Mouse (Mus musculus) forelimb bud, embryonic 11.5 days (tissue): Measurements from ENCODE around the gene Lemd2.

ENCODE experiments used
- DNase-seq: peaks from one replicate; pipeline ENCODE4 v3.0.0-alpha.2; 2012; ENCODE audit warnings: low read depth, low spot score

Lemd2 gene

DNA sequence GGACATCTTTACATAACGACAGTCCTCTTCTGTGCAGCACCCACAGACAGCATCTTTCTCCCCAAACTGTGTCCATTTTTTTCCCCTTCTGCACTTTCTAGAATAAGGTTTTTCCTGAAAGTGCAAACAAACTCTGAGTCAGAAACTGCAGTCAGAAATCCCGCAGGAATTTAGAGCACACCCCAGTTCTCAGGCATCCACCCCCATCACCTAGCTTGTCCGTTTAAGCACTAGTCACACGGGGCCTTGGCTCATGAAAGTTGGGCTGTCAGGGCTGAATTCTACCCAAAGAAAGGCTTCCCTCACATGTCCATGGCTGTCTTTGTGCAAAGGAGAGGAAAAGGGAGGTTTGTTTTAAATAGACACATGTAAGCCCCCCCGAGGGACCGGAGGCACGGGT is 23.0 kb upstream of the Lemd2 start:
- DNase-seq = no peak

DNA sequence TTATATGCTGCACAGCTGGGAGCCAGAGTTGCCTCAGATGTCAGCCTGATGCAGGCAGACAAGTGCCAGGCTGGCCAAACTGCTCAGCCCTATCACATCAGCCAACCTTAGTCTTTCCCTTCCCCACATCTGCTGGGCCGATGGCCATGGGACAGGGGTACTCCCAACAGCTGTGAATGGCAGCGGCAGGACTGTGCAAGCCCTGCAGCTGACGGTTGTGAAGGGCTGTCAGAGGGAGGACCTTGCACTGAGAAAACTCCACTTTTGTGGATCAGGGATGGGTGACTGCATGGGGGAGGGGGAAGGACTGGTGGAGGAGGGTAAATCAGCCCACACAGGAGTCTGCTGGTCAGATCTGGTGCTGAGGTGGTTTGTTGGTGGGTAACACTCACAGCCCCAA is 22.4 kb upstream of the Lemd2 start:
- DNase-seq = no peak

DNA sequence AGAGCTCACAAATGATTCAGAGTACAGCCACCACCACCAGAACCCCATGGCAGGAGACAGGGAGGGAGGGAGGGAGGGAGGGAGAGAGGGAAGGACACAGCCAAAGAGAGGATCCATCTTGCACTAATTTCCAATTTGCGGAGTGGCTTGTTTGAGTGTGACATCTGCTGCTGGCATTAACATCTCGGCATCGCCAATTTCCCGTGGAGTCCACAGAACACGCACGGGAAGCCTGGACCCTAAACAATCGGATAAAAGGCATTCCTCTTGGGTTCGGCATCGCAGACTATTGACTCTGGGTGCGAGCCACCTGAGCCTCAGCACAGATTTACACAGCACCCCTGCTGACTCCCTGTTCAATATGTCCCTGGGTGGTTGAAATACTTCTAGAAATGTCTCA is 21.5 kb upstream of the Lemd2 start:
- no peak for DNase-seq

GRCm38 (mm10) chr17:27223821-27224220 is 19.6 kb upstream of the Lemd2 start:
- DNase-seq = no peak

GRCm38 (mm10) chr17:27221562-27221961 is 17.3 kb upstream of the Lemd2 start:
- no peak for DNase-seq

GRCm38 (mm10) chr17:27218916-27219315 is 14.6 kb upstream of the Lemd2 start:
- no peak for DNase-seq

- no peak for DNase-seq
These were observed 14.1 kb upstream of the Lemd2 start for GRCm38 (mm10) chr17:27218364-27218763.

- no peak for DNase-seq
These were observed 8.7 kb upstream of the Lemd2 start for GRCm38 (mm10) chr17:27212768-27213525.

DNA sequence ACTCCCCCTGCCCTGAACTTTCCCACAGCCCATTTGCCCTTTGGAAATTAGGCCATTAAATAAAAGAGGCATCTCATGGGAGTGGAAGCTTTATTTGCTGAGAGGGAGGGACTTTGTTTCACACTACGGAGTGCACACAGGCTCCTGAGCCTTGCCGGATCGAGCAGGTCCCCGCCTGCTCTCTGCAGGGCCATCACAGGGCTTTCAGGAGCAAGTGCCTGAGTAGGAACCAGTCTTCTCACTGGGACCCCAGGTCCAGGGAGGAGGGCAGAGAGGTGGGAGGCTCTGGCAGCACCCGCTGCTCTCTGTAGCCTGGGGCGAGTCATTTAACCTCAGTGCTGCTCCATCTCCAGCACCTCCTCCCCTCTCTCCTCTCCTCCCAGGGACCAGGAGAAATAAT is 7.7 kb upstream of the Lemd2 start:
- no peak for DNase-seq

DNA sequence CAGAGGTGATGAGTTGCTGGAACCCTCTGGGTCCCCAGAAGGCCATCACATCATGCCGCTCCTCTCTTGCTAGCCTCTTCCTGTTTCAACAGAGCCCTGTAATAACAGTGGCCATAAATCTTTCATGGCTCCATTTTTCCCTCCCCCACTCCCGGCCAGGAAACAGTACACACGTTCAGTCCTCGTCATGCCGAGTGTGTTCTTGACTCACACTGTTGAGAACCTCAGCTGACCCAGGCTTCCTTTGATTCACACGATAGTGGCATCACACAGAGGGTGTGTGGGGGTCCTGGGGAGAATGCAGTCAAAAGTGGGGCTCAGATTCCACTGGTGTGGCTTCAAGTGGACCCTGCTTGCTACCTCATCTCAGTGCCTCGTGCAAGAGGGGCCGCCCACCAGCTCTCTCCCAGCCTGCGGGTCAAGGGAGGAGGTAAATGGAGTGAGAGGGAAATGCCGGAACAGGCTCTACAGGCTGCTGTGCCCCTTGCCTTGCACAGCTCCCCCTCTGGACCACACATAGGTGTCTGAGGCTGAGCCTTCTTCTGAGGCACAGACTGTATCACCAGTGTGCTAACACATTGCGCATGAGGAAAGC is 2.9 kb upstream of the Lemd2 start:
- peak; percentile 74 for DNase-seq

- DNase-seq = no peak
These were observed 753 bp downstream of the Lemd2 start for GRCm38 (mm10) chr17:27203358-27204074.

DNA sequence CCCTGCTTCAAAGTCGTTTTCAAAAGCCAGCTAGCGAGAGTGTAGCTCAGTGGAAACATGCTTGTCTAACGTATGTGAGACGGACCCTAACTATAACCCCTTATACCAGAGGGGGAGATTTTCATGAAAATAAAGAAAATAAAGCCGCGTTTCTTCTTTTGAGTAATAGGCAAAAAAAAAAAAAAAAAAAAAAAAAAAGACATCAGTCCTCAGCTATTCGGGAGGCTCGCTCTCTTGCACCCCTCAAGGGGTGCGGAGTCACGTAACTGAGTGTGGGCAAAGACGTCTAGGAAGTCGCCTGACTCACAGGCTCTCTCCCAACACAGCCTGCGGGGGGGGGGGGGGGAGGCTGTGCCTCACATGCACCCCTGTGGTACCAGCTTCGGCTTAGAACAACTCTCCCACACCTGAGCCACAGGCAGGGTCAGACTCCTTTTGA is 1.3 kb downstream of the Lemd2 start:
- DNase-seq = no peak

- DNase-seq = no peak
These were observed 2.3 kb downstream of the Lemd2 start for GRCm38 (mm10) chr17:27201981-27202380.

DNA sequence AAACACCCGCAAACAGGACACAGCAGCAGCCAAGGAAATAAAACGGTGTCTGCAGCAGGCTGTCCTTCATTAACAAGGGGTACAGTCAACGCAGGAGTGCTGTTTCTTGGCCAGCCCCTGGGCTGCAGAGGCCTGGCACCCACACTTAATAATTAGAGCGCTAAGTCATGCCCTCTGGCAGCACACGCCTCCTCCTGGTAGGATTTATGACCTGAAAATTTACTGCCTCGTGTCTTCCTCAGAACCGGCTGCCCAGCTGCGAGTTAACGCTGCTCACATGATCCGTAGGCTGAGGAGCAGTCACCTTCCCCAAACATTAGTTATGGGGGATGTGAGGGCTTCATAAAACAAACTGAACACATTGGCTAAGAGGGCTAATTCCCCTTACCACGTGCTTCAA is 3.5 kb downstream of the Lemd2 start:
- peak; percentile 76 for DNase-seq

DNA sequence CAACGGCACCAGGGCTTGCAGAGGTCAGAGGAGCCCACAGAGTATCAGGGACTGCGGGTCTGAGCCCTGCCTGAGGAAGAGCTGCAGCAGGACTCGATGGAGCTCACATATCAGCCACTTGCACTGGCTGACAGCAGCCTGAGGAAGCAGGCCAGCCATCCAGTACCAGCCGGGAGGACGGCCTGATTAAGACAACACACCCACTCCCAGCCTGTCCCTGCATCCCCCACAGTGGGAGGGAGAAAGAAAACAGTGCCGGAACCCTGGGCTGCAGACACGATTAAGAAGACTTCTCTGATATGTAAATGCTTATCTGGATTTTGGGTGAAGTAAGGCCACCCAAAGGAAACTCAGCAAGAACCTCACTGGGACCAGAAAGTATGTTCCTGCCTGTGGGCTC is 4.4 kb downstream of the Lemd2 start:
- DNase-seq = no peak

- DNase-seq = no peak
These were observed 5.1 kb downstream of the Lemd2 start for GRCm38 (mm10) chr17:27199205-27199604.

GRCm38 (mm10) chr17:27196206-27196605 is 8.1 kb downstream of the Lemd2 start:
- DNase-seq = no peak

DNA sequence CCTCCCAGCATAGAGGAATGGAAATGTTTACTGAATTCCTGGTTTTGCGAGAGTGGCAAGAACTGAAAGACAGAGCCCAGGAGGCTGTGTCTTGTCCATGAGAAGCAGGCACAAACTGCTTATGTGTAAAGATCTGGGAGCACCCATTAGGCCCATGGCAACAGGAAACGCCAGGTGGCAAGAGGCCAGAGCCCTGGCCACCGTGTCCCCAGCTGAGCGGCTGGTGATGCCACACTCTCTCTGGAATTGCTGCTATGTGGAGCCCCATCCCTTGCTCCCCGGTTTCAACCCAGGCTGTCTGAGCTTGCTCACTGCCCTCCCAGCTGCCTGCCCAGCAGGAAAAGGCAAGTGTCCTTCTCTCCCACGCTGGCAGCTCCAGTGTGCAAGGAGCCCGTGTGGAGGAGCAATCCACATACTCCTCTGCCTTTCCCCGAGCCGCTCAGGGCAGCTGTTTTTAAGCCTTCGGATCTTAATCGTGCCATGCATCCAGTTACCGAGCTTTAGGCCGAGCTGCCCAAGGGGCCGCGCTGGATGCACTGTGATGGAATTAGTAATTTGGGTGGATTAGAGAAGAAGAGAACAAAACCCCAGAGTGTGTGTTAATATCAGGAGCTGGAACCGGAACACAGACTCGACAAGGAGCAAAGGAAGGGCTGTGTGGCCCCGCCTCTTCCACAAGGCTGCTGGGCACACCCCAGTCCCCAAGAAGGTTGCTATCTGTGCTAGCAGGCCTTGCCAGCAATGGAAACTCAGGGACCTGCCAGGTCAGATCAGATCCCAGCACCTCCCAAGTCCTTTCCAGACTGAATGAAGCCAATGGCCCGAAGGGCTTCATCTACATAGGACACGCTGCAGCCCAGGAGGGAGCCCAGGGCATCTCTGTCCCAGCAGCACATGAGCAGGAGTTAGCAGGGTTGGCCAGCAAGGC is 9.7 kb downstream of the Lemd2 start:
- no peak for DNase-seq

GRCm38 (mm10) chr17:27191804-27192203 is 12.5 kb downstream of the Lemd2 start:
- DNase-seq = no peak

GRCm38 (mm10) chr17:27191189-27191588 is 13.1 kb downstream of the Lemd2 start:
- no peak for DNase-seq

DNA sequence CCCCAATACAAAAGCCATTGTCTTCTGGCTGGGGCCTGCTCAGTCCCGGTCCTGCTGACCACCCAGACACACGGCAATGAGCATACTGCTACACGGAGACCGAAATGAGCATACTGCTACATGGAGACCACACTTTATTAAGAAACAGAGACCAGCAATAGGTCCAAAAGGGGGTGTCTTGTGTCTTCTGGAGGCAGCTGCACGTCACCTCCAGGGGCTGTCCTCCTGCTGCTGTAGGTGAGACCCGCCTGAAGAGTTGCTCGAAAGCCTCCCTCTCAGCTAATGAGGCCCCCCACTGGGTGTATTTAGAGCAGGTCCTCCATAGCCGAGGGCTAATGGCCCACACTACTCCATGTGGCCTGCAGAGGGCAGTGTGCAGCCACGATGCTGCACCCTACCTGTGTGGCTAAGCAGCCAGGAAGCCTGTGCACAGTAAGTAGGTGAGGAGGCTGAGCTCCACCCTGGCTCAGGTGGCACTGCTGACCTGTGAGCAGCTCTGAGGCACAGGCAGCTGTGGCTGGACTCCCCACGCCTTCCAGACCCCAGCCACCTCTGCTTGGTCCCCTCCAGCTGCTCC is 14.5 kb downstream of the Lemd2 start:
- DNase-seq = peak; percentile 79
